Mouse (Mus musculus): Measurements from ENCODE around the gene Slc22a7.

- TF ChIP-seq CTCF (conservative IDR thresholded peaks at IDR 0.05; ENCODE audit: low read length) (no peak), POU5F1 (IDR thresholded peaks at IDR 0.05; ENCODE audit: borderline replicate concordance, low read length) (no peak)
Measured at GRCm38 (mm10) chr17:46484461-46484875, 46.2 kb upstream of the Slc22a7 start.

Data from E14TG2a.4 (cell line).